Mouse (Mus musculus) urinary bladder, adult 18-20 months (tissue): ENCODE data around the gene Kri1.
A peak's percentile ranks its signal among the peaks of the same experiment; 100 is the strongest.
"Not testable (repeated sequence)": the region's sequence is repeated elsewhere in the genome, so short reads cannot be mapped to it uniquely, and the experiment has no call there.

Experiments
- DNase-seq, 2 experiments: peaks; one replicate each; pipeline ENCODE4 v3.0.0; 2022; ENCODE audit warnings: low spot score in 2 of 2, mixed read lengths in 2 of 2

The Kri1 gene

GRCm38 (mm10) chr9:21315421-21315820 is 27.7 kb upstream of the Kri1 start:
- no peak for DNase-seq

GRCm38 (mm10) chr9:21314367-21315140 is 26.8 kb upstream of the Kri1 start:
- DNase-seq = no peak

GRCm38 (mm10) chr9:21313394-21313793 is 25.6 kb upstream of the Kri1 start:
- peak; percentile 78 to 79 for DNase-seq

DNA sequence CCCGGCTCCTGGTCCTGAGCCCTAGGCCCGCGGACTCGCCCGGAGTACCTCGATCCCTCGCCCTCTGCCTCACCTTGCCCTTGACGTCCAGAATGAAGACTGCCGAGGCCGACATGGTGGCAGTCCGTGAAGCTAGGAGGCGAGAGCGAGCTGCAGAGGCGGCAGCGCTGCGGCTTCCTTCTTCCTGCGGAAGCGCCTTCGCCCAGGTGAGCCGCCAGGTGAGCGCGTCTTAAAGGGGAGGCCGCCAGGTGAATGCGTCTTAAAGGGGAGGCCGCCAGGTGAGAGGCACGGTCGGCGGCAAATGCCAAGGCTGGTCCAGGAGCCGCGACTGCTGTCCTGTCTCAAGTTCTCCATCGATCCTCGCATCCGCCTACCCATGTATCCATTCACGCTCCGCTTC is 24.4 kb upstream of the Kri1 start, which contains the start of gene Ap1m2:
Gene Ap1m2, minus strand, starts transcription at position 204 of the 400 bp plus-strand sequence.
- DNase-seq = peak; percentile 63 to 76

DNA sequence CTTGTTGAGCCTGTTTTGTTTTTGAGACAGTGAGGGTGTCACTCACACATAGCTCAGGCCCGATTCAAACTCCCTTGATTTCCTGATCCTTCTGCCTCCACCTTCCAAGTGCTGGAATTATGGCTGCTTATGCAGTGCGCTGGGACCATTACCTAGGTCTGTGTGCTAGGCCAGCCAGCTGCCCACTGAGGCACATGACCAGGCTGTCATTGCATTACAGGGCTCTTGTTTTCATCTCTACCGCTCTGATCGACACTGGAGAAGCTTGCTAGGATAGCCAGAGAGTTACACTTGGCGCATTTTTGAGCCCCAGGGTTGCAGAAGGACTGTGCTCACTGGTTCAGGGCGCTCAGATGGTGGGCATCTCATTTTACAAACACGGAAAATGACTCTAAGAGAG is 23.9 kb upstream of the Kri1 start:
- no peak for DNase-seq

DNA sequence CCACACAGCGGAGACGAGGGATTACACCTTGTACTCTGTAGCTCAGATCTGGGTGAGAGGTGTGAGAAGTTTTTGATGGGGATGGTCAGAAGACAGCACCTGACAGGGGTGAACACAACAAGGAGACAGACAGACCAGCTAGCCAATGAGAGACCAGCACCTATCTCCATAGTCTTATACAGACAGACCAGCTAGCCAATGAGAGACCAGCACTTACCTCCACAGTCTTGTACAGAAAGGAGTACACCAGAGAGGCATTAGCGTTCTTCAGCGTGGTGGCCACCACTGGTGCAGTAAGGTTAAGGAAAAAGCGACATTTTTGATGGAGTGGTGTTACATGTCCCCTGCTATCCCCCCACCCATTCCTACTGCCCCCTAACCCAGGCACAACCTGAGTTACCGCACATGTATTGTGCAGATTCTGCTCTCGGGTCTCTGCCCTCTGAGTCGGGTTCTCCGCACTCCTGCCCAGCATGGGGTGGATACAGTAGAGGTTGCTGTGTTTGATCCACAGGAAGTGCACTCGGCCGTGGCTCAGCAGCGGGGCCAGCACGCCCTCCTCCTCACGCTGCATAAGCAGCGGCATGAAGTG is 21.5 kb upstream of the Kri1 start:
- no peak for DNase-seq

- no peak for DNase-seq
These were observed 17.3 kb upstream of the Kri1 start for GRCm38 (mm10) chr9:21305065-21305464.

DNA sequence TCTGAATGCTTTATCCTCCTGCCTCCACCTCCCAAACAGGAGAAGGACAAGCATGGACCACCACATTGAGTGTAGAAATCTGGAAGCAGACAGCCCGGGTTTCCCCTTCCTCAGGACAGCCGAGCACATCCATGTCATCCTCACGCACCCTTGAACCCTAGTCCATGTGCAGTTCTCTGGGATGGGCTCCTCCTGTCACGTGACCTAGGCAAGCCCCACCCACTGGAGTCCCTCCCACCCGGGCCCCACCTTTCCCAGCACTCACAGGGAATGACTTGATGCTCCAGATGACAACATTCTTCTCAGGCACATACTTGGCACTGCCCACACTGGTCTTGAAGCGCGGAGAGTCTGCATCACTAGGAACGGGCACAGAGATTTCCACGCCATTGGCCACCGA is 11.2 kb upstream of the Kri1 start:
- DNase-seq = no peak

GRCm38 (mm10) chr9:21292271-21292670 is 4.5 kb upstream of the Kri1 start:
- no peak for DNase-seq

DNA sequence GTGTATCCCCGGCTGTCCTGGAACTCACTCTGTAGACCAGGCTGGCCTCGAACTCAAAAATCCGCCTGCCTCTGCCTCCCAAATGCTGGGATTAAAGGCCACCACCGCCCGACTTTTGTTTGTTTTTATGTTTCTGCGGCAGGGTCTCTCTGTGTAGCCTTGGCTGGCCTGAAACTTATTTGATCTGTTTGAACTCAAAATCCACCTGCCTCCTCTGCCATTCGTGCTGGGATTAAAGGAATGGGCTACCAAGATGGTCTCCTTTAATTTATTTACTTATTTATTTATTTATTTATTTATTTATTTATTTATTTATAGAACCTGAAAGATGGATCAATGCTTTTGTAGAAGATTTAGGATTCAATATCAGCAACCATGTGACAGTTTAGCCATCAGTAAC is 4.1 kb upstream of the Kri1 start:
- DNase-seq = not testable (repeated sequence)

GRCm38 (mm10) chr9:21291022-21291787 is 3.4 kb upstream of the Kri1 start, which contains the start of gene Cdkn2d:
Gene Cdkn2d, minus strand, starts transcription at chr9:21291407.
- peak; percentile 99 to 100 for DNase-seq

DNA sequence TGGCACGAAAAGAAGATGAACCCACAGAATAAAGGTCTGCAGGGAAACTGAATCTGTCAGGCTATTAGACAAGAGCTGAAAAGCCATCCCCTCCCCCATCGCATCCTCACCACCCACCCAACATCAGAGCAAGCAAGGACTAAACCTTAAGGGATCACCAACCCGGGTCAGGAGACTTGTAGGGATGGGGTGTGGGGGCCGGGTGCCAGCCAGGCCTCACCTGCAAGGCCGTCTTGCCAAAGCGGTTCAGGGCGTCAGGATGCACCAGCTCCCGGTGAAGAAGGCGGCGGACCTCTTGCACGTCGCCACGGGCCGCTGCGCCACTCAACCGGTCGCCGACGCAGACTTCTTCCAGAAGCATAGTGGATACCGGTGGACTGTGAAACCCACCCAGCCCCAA is 2.8 kb upstream of the Kri1 start:
- DNase-seq = no peak

- no peak for DNase-seq
These were observed 1.5 kb upstream of the Kri1 start for GRCm38 (mm10) chr9:21289337-21289671.

DNA sequence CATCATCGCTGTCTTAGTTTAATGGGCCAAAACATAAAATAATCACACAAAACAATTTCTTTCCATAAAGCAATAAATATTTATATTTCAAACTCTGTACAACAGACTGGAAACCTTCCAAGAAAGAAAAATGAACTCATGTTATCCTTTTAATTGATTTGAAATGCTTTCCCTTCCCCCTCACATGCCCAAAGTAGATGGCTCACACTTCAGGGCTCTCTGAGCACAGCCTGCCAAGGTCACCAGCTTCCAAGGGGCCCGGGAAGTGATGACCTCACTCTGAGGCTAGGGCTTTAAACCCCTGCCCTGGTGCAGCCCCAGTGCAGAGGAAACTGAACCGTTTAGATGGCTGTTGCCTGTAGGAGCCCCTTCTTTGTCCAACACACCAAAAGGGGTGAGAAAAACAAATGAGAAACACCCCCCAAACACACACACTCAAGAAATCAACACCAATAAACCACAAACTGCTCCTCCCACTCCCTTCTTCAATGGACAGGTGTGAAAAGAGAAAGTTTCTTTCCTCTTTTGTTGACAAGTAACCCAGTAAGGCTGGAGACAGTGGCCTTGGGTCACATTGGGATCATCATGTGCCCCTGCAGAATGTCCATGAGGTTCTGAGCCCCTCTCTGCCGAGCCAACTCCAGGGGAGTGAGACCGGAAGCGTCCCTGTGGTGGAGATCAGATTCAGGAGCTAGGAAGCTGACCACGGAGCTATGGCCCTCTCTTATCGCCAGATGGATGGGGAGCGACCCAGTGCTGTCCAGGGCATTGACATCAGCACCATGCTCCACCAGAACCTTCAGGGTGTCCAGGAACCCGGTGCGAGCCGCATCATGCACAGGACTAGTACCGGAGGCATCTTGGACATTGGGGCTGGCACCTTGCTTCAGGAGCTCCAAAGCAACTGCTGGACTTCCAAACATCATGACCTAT is 901 bp upstream of the Kri1 start:
- no peak for DNase-seq

DNA sequence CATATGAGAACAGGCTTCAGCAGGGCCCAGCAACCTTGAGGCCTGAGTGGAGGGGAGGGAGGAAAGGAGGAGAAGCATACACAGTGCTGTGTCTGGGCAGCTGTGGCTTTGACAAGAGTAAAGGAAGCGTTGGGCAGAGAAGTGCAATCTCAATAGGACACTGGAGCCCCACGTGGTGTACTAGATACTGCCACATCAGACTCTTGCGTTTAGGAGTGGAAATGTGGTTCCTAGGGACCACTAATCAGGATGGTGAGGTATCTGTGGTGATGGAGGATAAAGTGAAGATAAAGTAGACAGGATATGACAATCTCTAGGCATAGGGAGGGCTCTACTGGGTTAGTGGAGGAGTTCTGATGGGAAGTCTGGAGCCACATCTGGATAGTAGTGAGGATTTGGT is 1.0 kb downstream of the Kri1 start:
- DNase-seq = no peak

GRCm38 (mm10) chr9:21283994-21284393 is 3.8 kb downstream of the Kri1 start:
- DNase-seq = no peak

- DNase-seq = no peak
These were observed 4.2 kb downstream of the Kri1 start for GRCm38 (mm10) chr9:21283591-21283990.

GRCm38 (mm10) chr9:21277776-21278175 is 10.0 kb downstream of the Kri1 start:
- no peak for DNase-seq

GRCm38 (mm10) chr9:21276307-21276706 is 11.5 kb downstream of the Kri1 start:
- no peak for DNase-seq

DNA sequence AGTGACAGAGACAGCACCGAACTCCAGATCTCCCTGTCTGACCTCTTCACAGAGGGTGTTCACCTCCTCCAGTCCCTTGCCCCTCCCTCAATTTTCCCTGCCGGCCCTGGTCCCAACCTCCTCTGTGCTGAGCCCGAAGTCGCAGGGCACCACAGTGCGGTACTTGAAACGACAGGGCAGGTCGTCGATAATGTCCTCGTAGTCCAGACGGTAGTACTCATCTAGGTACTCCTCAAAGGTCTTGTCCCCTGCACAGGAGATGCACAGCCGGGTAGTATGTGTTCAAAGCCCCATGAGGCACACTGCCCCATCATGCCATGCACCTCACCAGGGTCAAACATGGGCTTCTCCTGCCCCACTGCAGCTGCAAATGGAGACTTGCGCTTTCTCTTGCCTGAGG is 12.0 kb downstream of the Kri1 start:
- no peak for DNase-seq

- no peak for DNase-seq
These were observed 12.6 kb downstream of the Kri1 start for GRCm38 (mm10) chr9:21275013-21275710.
